Mouse (Mus musculus) forebrain, embryonic 16.5 days (tissue): ENCODE results near the gene Ccn6. TPM values are rescaled to one million over a fixed set of nuclear protein-coding genes. Genes with fewer than 3 reads are reported as not detected.
A peak's percentile ranks its signal among the peaks of the same experiment; 100 is the strongest.

ENCODE experiments used
- ATAC-seq: fragments of 200-750 bp; cut with Nextera tagmentation; 2 replicates; pipeline ENCODE4 v1.8.0; 2017; ENCODE audit warnings: mild to moderate bottlenecking, moderate library complexity
- H3K27ac ChIP-seq: fragments of 300-500 bp; sonication (generic); 2 replicates; pipeline ENCODE4 v1.5.1; 2014; ENCODE audit warnings: low read length, control low read depth
- H3K27me3 ChIP-seq: fragments of 300-500 bp; sonication (generic); replicated peaks from 2 replicates; pipeline ENCODE4 v1.6.1; 2014; ENCODE audit warnings: low read length; ENCODE audit not compliant: control insufficient read depth, insufficient read depth
- H3K36me3 ChIP-seq: fragments of 300-500 bp; sonication (generic); 2 replicates; pipeline ENCODE4 v1.6.1; 2014; ENCODE audit not compliant: control insufficient read depth, insufficient read depth
- H3K4me1 ChIP-seq: fragments of 300-500 bp; sonication (generic); replicated peaks from 2 replicates; pipeline ENCODE4 v1.6.1; 2014; ENCODE audit warnings: low read length; ENCODE audit not compliant: control insufficient read depth, insufficient read depth
- H3K4me2 ChIP-seq: fragments of 300-500 bp; sonication (generic); 2 replicates; pipeline ENCODE4 v1.6.1; 2014; ENCODE audit warnings: mild to moderate bottlenecking, low read length, control low read depth
- H3K4me3 ChIP-seq: fragments of 300-500 bp; sonication (generic); replicated peaks from 2 replicates; pipeline ENCODE4 v1.5.1; 2014; ENCODE audit warnings: mild to moderate bottlenecking, low read length, control low read depth
- H3K9ac ChIP-seq: fragments of 300-500 bp; sonication (generic); replicated peaks from 2 replicates; pipeline ENCODE4 v1.6.1; 2014; ENCODE audit warnings: low read depth, low read length, control low read depth
- H3K9me3 ChIP-seq: fragments of 300-500 bp; sonication (generic); 2 replicates; pipeline ENCODE4 v1.6.1; 2016; ENCODE audit warnings: low read length; ENCODE audit not compliant: control insufficient read depth
- WGBS: fragments of 180-500 bp; shearing (Covaris S2); extraction: QIAGEN DNeasy Blood & Tissue Kit; methylation state at CpG from one replicate; pipeline ENCODE4 v1.1.7; 2014; 5-methylcytosine and 5-hydroxymethylcytosine counted together
- polyA plus RNA-seq: library from polyadenylated mRNA; unstranded; fragments of >200 nt; fragmentation: Nextera tagmentation; extraction: Ambion mirVana; gene quantifications from 2 replicates; pipeline ENCODE4 v1.2.1, GENCODE M21; 2015

The Ccn6 gene
- polyA plus RNA-seq, 1 experiment from 2014 or later = 0.38 TPM

GRCm38 (mm10) chr10:39184864-39185544, 21.4 kb upstream of the Ccn6 start:
- no peak overlapping the region for H3K9ac ChIP-seq
- H3K27me3 ChIP-seq = no peaks in the 10 kb centered on the region
- 62% methylated on average over 8 of the region's 8 CpGs for WGBS
- H3K4me2 ChIP-seq = no peak overlapping the region
- no peak overlapping the region for H3K4me3 ChIP-seq
- ATAC-seq = peak; percentile 80
- H3K27ac ChIP-seq = no peak overlapping the region
- no peaks in the 10 kb centered on the region for H3K36me3 ChIP-seq
- peaks cover 9% of the 10 kb centered on the region for H3K4me1 ChIP-seq
- no peaks in the 10 kb centered on the region for H3K9me3 ChIP-seq

- H3K27me3 ChIP-seq = no peaks in the 10 kb centered on the region
- WGBS = 91% methylated on average over 5 of the region's 5 CpGs
Measured at GRCm38 (mm10) chr10:39176981-39177380, 13.4 kb upstream of the Ccn6 start.

GRCm38 (mm10) chr10:39173077-39173476, 9.5 kb upstream of the Ccn6 start:
- Histone ChIP-seq H3K4me1 (peaks cover 30% of the 10 kb centered on the region), H3K4me3 (peak overlapping the region; percentile 18), H3K27ac (peak overlapping the region; percentile 99), H3K4me2 (peak overlapping the region; percentile 85), H3K27me3 (no peaks in the 10 kb centered on the region), H3K9me3 (no peaks in the 10 kb centered on the region), H3K36me3 (no peaks in the 10 kb centered on the region), H3K9ac (no peak overlapping the region)
- no peak for ATAC-seq
- WGBS = 18% methylated on average over 13 of the region's 13 CpGs

More at GRCm38 (mm10) chr10:39176981-39177380, 13.4 kb upstream of the Ccn6 start:
- Histone ChIP-seq H3K4me3 (no peak overlapping the region), H3K4me1 (peaks cover 14% of the 10 kb centered on the region), H3K27ac (no peak overlapping the region), H3K36me3 (no peaks in the 10 kb centered on the region), H3K9ac (no peak overlapping the region), H3K9me3 (no peaks in the 10 kb centered on the region), H3K4me2 (no peak overlapping the region)
- no peak for ATAC-seq

GRCm38 (mm10) chr10:39172540-39172931, 8.9 kb upstream of the Ccn6 start:
- peak overlapping the region; percentile 99 for H3K27ac ChIP-seq
- H3K36me3 ChIP-seq = no peaks in the 10 kb centered on the region
- H3K9ac ChIP-seq = no peak overlapping the region
- H3K4me1 ChIP-seq = peaks cover 30% of the 10 kb centered on the region
- no peaks in the 10 kb centered on the region for H3K9me3 ChIP-seq
- peak overlapping the region; percentile 85 for H3K4me2 ChIP-seq
- 68% methylated on average over 6 of the region's 6 CpGs for WGBS
- H3K4me3 ChIP-seq = no peak overlapping the region
- H3K27me3 ChIP-seq = no peaks in the 10 kb centered on the region
- ATAC-seq = no peak

GRCm38 (mm10) chr10:39171603-39172539, 8.3 kb upstream of the Ccn6 start:
- no peaks in the 10 kb centered on the region for H3K27me3 ChIP-seq
- H3K4me3 ChIP-seq = peak overlapping the region; percentile 53
- H3K4me1 ChIP-seq = peaks cover 30% of the 10 kb centered on the region
- peak overlapping the region; percentile 99 for H3K27ac ChIP-seq
- H3K9me3 ChIP-seq = no peaks in the 10 kb centered on the region
- no peaks in the 10 kb centered on the region for H3K36me3 ChIP-seq
- peak overlapping the region; percentile 70 for H3K9ac ChIP-seq
- whole genome bisulfite sequencing = 5% methylated on average over 26 of the region's 26 CpGs
- peak; percentile 78 for ATAC-seq
- peak overlapping the region; percentile 85 for H3K4me2 ChIP-seq

DNA sequence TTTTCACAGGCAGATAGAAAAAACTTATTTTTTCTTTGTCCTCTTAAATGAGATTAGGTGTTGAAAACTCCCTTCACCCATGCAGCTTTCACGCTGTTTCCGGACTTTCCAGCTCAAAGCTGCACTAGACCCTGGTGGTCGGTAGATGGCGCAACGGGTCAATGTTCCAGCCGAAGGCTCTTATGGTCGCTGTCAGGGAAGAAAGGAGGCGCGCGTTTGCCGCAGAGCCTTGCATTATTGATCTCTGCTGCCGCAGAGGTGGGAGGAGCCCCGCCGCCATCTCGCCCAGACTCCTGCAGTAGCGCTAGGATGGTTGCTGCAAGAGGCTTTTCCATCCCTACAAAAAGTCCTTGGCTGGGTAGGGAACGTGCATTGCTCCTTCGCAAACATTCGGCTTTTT, 7.5 kb upstream of the Ccn6 start:
- Histone ChIP-seq H3K4me2 (peak overlapping the region; percentile 85), H3K27ac (peak overlapping the region; percentile 99), H3K27me3 (no peaks in the 10 kb centered on the region), H3K4me3 (peak overlapping the region; percentile 53), H3K4me1 (peaks cover 36% of the 10 kb centered on the region), H3K9ac (peak overlapping the region; percentile 70), H3K9me3 (no peaks in the 10 kb centered on the region), H3K36me3 (no peaks in the 10 kb centered on the region)
- under 1% methylated on average over 19 of the region's 19 CpGs for WGBS
- peak; percentile 93 for ATAC-seq

DNA sequence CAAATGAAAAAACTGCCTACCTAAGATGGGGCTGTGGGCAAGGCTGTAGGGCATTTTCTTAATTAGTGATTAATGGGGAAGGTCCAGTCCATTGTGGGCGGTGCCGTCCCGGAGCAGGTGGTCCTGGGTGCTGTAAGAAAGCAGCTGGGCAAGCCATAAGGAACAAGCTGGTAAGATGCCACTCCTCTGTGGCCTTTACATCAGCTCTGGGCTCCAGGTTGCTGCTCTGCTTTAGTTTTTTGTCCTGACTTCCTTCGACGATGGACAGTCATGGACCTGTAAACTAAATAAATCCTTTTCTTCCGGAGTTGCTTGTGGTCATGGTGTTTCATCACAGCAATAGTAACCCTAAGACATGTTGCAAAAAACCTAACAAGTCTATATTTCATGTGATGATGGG, 7.1 kb upstream of the Ccn6 start:
- Histone ChIP-seq H3K27me3 (no peaks in the 10 kb centered on the region), H3K4me3 (peak overlapping the region; percentile 53), H3K9me3 (no peaks in the 10 kb centered on the region), H3K4me1 (peaks cover 36% of the 10 kb centered on the region), H3K9ac (peak overlapping the region; percentile 33), H3K36me3 (no peaks in the 10 kb centered on the region), H3K27ac (peak overlapping the region; percentile 45), H3K4me2 (peak overlapping the region; percentile 85)
- ATAC-seq = no peak
- WGBS = 4% methylated on average over 6 of the region's 6 CpGs

DNA sequence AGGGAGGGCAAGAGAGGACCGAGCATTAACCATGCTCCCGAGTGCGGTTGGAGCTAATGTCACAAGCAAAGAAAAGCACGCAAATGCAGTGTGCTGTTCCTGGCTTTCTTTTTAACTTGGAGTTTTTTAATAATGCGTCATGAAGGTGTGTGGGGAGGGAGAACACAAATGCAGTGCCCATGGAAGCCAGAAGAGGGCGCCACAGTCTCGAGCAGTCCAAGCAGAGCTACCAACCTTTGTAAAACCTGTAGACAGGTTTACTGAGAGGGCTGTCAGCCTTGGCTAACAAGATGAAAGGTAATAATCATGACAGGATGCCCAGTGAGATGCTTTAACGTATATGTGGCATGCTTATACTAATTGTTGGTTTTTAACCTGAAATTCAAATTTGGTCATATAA, 6.6 kb upstream of the Ccn6 start:
- ATAC-seq = peak; percentile 11; the same call in 1 of the 2 replicates
- peak overlapping the region; percentile 85 for H3K4me2 ChIP-seq
- 3% methylated on average over 8 of the region's 8 CpGs for WGBS
- peak overlapping the region; percentile 53 for H3K27ac ChIP-seq
- H3K27me3 ChIP-seq = no peaks in the 10 kb centered on the region
- peak overlapping the region; percentile 33 for H3K9ac ChIP-seq
- no peaks in the 10 kb centered on the region for H3K36me3 ChIP-seq
- no peaks in the 10 kb centered on the region for H3K9me3 ChIP-seq
- H3K4me3 ChIP-seq = peak overlapping the region; percentile 26
- H3K4me1 ChIP-seq = peaks cover 40% of the 10 kb centered on the region

- Histone ChIP-seq H3K27ac (peak overlapping the region; percentile 53), H3K4me1 (peaks cover 45% of the 10 kb centered on the region), H3K27me3 (no peaks in the 10 kb centered on the region), H3K9ac (peak overlapping the region; percentile 33), H3K9me3 (no peaks in the 10 kb centered on the region), H3K36me3 (no peaks in the 10 kb centered on the region), H3K4me3 (peak overlapping the region; percentile 26), H3K4me2 (peak overlapping the region; percentile 85)
- 22% methylated on average over 9 of the region's 9 CpGs for WGBS
- ATAC-seq = 0 out of 2 replicates have a peak, but pooled peaks have one; percentile 3
Measured at GRCm38 (mm10) chr10:39169642-39170041, 6.0 kb upstream of the Ccn6 start.
